Mouse (Mus musculus): Measurements from ENCODE around the gene Gm595. TPM values are rescaled to one million over a fixed set of nuclear protein-coding genes. Genes with fewer than 3 reads are reported as not detected.

The Gm595 gene
- not detected in 2 replicates for polyA plus RNA-seq (2015; fragmentation: Nextera tagmentation; extraction: Ambion mirVana)

DNA sequence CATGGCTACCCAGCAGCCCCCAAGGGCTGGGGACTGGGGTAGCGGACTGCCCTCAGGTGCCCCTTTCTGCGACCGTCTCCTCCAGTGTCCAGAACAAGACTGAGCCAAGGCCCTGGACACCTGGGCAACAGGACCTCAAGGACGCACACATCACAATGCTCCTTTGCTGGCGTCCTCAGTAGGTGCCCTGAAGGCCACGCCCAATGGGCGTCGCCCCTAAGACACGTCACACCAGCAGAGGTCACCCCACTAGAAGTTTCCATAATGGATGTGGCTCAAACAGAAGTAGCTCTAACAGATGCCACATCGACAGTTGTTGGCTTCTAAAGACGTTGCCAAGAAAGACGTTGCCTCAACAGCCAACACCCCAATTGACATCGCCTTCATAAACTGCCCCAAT lies at the start of gene Gm595:
TSS of gene Gm595 (minus strand) at position 101 of the 400 bp plus-strand sequence.
- H3K4me3 ChIP-seq = no peak within 1 kb of the TSS

DNA sequence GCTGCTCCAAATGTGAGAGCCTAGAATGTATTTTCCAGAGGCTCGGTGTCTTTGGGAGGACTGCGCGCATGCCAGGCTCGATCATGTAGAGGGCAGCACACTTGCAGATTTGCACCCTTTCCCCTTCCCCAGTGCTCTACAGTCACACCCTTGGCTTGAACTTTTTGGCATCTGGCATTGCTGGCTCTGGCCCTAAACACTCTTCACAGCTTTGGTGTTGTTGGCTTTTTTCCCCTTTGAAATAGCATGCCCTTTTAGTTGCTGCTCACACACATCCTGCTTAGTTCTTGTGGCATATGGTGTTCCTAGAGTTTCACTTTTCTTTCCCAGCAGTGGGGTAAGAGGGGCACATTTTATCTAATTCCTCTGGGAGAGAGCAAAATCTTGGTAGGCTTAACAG lies 30.9 kb upstream of the Gm595 start:
- Histone ChIP-seq H3K36me3 (no peaks in the 10 kb centered on the region), H3K27ac (no peak overlapping the region), H3K27me3 (no peaks in the 10 kb centered on the region), H3K9me3 (no peaks in the 10 kb centered on the region), H3K4me1 (replicated peaks) (no peaks in the 10 kb centered on the region), H3K9ac (no peak overlapping the region), H3K4me3 (no peak overlapping the region), H3K4me2 (no peak overlapping the region)
- WGBS = 87% methylated on average over 4 of the region's 4 CpGs
- no peak for ATAC-seq (ENCODE audit: low FRiP score)

More for the DNA sequence above, at the start of gene Gm595:
- Histone ChIP-seq H3K36me3 (no peaks in the 10 kb centered on the region), H3K27me3 (no peaks in the 10 kb centered on the region), H3K4me1 (replicated peaks) (no peaks in the 10 kb centered on the region), H3K9me3 (no peaks in the 10 kb centered on the region), H3K4me2 (no peak within 1 kb of the TSS), H3K27ac (no peak within 1 kb of the TSS), H3K9ac (no peak within 1 kb of the TSS)
- 92% methylated on average over 13 of the region's 13 CpGs for WGBS
- no peak for ATAC-seq (ENCODE audit: low FRiP score)

DNA sequence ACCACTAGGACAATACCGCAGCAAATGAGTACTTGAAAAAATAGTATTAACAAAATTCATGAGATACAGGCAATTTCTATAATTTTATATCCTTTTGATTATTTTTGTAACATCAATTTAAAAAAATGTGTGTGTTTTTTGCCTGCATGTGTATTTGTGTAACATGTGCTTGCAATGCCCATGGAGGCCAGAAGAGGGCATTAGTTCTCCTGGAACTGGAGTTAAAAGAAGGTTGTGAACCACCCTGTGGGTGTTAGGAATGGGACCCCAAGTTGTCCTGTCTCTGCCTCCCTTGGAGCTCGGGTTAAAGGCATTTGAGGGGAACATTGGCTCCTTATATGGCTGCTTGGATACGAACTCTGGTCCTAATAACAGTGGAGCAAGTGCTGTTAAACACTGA lies 26.2 kb upstream of the Gm595 start:
- no peaks in the 10 kb centered on the region for H3K4me1 ChIP-seq (replicated peaks)
- no peak overlapping the region for H3K27ac ChIP-seq
- no peak overlapping the region for H3K9ac ChIP-seq
- H3K9me3 ChIP-seq = no peaks in the 10 kb centered on the region
- ATAC-seq (ENCODE audit: low FRiP score) = no peak
- H3K4me3 ChIP-seq = no peak overlapping the region
- no peaks in the 10 kb centered on the region for H3K27me3 ChIP-seq
- WGBS = 75% methylated on average over 3 of the region's 3 CpGs
- no peaks in the 10 kb centered on the region for H3K36me3 ChIP-seq
- no peak overlapping the region for H3K4me2 ChIP-seq

DNA sequence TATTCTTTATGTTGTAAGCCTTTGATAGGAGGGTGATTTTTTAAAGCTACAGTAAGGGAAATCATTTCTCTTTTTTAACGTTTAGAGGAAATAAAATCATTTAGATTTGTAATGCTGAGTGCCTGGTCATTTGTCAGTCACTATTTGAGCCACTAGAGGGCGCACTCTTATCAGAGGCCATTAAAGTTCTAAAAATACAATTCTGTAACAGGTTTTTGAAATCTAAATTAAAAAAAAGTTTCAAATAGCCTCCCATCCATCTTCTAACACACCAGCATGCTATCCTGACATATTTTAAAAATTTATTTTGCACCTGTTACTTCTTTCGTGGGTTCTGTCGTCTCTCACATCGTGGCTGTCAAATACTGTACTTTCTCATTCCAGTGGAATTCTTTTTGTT lies 22.0 kb upstream of the Gm595 start:
- WGBS = 54% methylated on average over 5 of the region's 5 CpGs

DNA sequence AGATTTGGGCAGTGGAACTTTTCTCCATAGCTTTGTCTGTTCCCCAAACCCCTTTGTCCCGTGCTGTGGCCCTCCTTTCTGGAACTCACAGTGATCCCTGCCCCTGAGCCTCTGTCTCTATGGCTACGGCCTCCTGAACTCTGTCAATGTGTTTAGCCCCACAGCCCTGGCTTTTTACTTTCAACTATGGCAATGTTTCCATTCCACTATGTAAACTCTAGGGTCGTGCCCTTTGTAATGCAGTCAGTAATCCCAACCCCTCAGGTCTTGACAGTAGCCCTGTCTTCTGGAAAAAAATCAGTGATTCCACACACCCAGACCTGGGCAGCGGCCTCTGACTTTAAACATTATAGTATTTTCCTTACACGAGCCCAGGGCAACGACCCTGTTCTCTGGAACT lies 19.3 kb upstream of the Gm595 start:
- no peak overlapping the region for H3K9ac ChIP-seq
- 43% methylated on average over 6 of the region's 6 CpGs for WGBS

More for the DNA sequence above, 22.0 kb upstream of the Gm595 start:
- Histone ChIP-seq H3K4me1 (replicated peaks) (no peaks in the 10 kb centered on the region), H3K4me2 (no peak overlapping the region), H3K9me3 (no peaks in the 10 kb centered on the region), H3K27me3 (no peaks in the 10 kb centered on the region), H3K9ac (no peak overlapping the region), H3K4me3 (no peak overlapping the region), H3K27ac (no peak overlapping the region), H3K36me3 (no peaks in the 10 kb centered on the region)
- ATAC-seq (ENCODE audit: low FRiP score) = no peak

DNA sequence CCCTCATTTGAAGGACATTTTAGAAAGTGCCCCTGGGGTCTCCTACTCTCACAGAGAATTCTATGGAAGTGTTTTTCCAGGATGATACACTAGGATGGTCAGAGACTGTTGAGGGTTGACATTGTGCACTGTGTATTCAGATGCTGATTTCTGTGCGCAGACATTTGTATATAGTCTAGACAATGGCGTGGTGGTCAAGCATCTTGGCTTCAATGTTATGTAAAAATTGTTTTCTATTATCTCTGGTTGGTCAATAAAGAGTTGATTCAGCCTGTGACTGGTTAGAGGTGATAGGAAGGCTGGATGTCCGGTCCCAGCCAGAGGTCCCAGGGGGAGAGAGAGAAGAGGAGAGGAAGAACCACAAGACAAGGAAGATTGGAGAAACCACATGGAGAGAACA lies 16.4 kb upstream of the Gm595 start:
- H3K4me2 ChIP-seq = no peak overlapping the region
- no peak for ATAC-seq (ENCODE audit: low FRiP score)
- H3K27ac ChIP-seq = no peak overlapping the region
- H3K36me3 ChIP-seq = no peaks in the 10 kb centered on the region
- H3K27me3 ChIP-seq = no peaks in the 10 kb centered on the region
- 75% methylated on average over 3 of the region's 3 CpGs for WGBS
- no peak overlapping the region for H3K9ac ChIP-seq
- H3K4me1 ChIP-seq (replicated peaks) = no peaks in the 10 kb centered on the region
- no peak overlapping the region for H3K4me3 ChIP-seq
- no peaks in the 10 kb centered on the region for H3K9me3 ChIP-seq

More for the DNA sequence above, 19.3 kb upstream of the Gm595 start:
- no peaks in the 10 kb centered on the region for H3K36me3 ChIP-seq
- H3K9me3 ChIP-seq = no peaks in the 10 kb centered on the region
- no peak for ATAC-seq (ENCODE audit: low FRiP score)
- H3K4me2 ChIP-seq = no peak overlapping the region
- H3K27ac ChIP-seq = no peak overlapping the region
- no peaks in the 10 kb centered on the region for H3K27me3 ChIP-seq
- no peak overlapping the region for H3K4me3 ChIP-seq
- no peaks in the 10 kb centered on the region for H3K4me1 ChIP-seq (replicated peaks)

DNA sequence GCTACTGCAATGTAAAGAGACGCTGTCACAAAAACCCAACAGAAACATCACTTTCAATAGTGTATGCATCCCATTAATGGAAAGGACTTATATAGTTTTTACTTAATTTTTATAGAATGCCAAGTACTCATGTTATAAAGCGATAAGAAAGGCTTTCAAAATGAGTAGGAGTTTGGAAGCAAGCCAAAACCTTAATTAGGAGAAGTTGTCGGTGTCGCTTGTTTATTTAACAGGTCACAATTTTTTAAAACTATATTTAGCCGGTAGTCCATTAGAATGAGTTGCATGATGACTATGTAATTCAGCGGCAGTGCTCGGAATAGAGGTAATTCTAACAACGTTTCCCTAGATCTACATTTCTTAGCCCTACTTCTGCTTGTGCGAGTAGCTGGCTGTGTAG lies 12.7 kb upstream of the Gm595 start:
- H3K4me2 ChIP-seq = no peak overlapping the region
- H3K27me3 ChIP-seq = no peaks in the 10 kb centered on the region
- no peaks in the 10 kb centered on the region for H3K4me1 ChIP-seq (replicated peaks)
- H3K9ac ChIP-seq = no peak overlapping the region
- ATAC-seq (ENCODE audit: low FRiP score) = no peak
- H3K9me3 ChIP-seq = no peaks in the 10 kb centered on the region
- H3K27ac ChIP-seq = no peak overlapping the region
- H3K36me3 ChIP-seq = no peaks in the 10 kb centered on the region
- H3K4me3 ChIP-seq = no peak overlapping the region
- 92% methylated on average over 9 of the region's 9 CpGs for WGBS

DNA sequence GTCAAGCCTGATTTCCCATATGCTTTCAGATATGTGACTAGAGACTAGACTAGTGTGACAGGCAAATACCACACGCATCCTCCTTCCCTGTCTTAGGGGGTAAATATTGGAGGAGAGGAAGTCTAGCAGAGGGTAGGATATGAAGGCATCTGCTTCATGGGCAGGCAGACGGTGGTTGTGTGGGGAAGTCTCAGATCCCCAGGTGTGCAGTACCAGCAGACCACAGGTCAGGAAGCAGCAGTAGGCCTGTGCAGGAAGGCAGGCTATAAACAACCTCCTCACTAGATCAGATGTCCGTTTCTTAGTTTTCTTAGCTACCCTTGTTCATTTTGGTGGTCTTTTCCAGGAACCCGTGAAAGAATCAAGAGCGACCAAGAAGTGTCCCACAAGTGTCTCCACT lies 7.1 kb upstream of the Gm595 start:
- Histone ChIP-seq H3K4me1 (replicated peaks) (no peaks in the 10 kb centered on the region), H3K9me3 (no peaks in the 10 kb centered on the region), H3K9ac (no peak overlapping the region), H3K36me3 (no peaks in the 10 kb centered on the region), H3K4me3 (no peak overlapping the region), H3K27me3 (no peaks in the 10 kb centered on the region), H3K4me2 (no peak overlapping the region), H3K27ac (no peak overlapping the region)
- no peak for ATAC-seq (ENCODE audit: low FRiP score)
- 89% methylated on average over 5 of the region's 5 CpGs for WGBS

Other genes starting within 250 kb of the Gm595 start
- gene Gpr119, start 203.2 kb downstream of the Gm595 start, polyA plus RNA-seq (2015; fragmentation: Nextera tagmentation; extraction: Ambion mirVana) = 0.14 TPM in 1 of 2 replicates, not detected in the other
- 23.6 and 27.2 TPM in 2 replicates for gene Rbmx2, start 182.7 kb downstream of the Gm595 start, polyA plus RNA-seq (2015; fragmentation: Nextera tagmentation; extraction: Ambion mirVana)

All from hindbrain, embryonic 13.5 days (tissue).